Mouse (Mus musculus) MEL (cell line): ENCODE measurements around the gene Olfr279. TPM values are rescaled to one million over a fixed set of nuclear protein-coding genes. Genes with fewer than 3 reads are reported as not detected.

ENCODE experiments used
- DNase-seq: peaks from one replicate; pipeline ENCODE4 v3.0.0; 2011; ENCODE audit warnings: low read depth, low spot score
- H3K27ac ChIP-seq: 2 replicates; pipeline ENCODE4 v1.5.1; 2012; ENCODE audit warnings: low read depth, mild to moderate bottlenecking, control low read depth, low read length, moderate library complexity; ENCODE audit not compliant: control insufficient read depth
- H3K27me3 ChIP-seq, 2 experiments: fragments of 150-350 bp in 1 of 2; sonication (generic) in 1 of 2; 2 replicates each; pipeline ENCODE4 v1.6.1; 2012; ENCODE audit warnings: low read length in 2 of 2, mild to moderate bottlenecking in 2 of 2, improper control_type of control experiment in 1 of 2, moderate library complexity in 1 of 2; ENCODE audit not compliant: insufficient read depth in 2 of 2, control insufficient read depth in 1 of 2
- H3K36me3 ChIP-seq, 2 experiments: 2 replicates each; pipeline ENCODE4 v1.6.1; 2012 to 2014; ENCODE audit warnings: low read length in 2 of 2, improper control_type of control experiment in 1 of 2, inconsistent platforms in 1 of 2, mild to moderate bottlenecking in 1 of 2; ENCODE audit not compliant: insufficient read depth in 2 of 2, control insufficient read depth in 1 of 2
- H3K4me1 ChIP-seq, 2 experiments: fragments of 150-350 bp in 1 of 2; sonication (generic) in 1 of 2; 2 replicates each; pipeline ENCODE4 v1.6.1; 2012; ENCODE audit warnings: low read length in 2 of 2, improper control_type of control experiment in 1 of 2, mild to moderate bottlenecking in 1 of 2; ENCODE audit not compliant: insufficient read depth in 2 of 2, control insufficient read depth in 1 of 2
- H3K4me3 ChIP-seq, 2 experiments: fragments of 150-350 bp in 1 of 2; sonication (generic) in 1 of 2; 2 replicates each; pipeline ENCODE4 v1.5.1; 2012; ENCODE audit warnings: low read depth in 2 of 2, low read length in 2 of 2, mild to moderate bottlenecking in 2 of 2, moderate library complexity in 2 of 2, control low read depth in 1 of 2, improper control_type of control experiment in 1 of 2; ENCODE audit not compliant: control insufficient read depth in 1 of 2, insufficient read depth in 1 of 2
- H3K79me2 ChIP-seq: 2 replicates; pipeline ENCODE4 v1.6.1; 2012; ENCODE audit warnings: mild to moderate bottlenecking, low read length, moderate library complexity; ENCODE audit not compliant: control insufficient read depth, poor library complexity, insufficient read depth
- H3K9ac ChIP-seq: 2 replicates; pipeline ENCODE4 v1.6.1; 2012; ENCODE audit warnings: low read depth, mild to moderate bottlenecking, control low read depth, low read length, moderate library complexity; ENCODE audit not compliant: control insufficient read depth, poor library complexity, severe bottlenecking
- H3K9me3 ChIP-seq: fragments of 150-350 bp; sonication (generic); replicated peaks from 2 replicates; pipeline ENCODE4 v1.6.1; 2012; ENCODE audit warnings: mild to moderate bottlenecking, low read length, improper control_type of control experiment, moderate library complexity; ENCODE audit not compliant: insufficient read depth
- BHLHE40 ChIP-seq: IDR thresholded peaks from 2 replicates; pipeline ENCODE4 v1.6.1; 2012; ENCODE audit warnings: low read depth, mild to moderate bottlenecking, inconsistent platforms, low read length, improper control_type of control experiment, borderline replicate concordance
- CHD1 ChIP-seq: IDR thresholded peaks from 2 replicates; pipeline ENCODE4 v1.6.1; 2012; ENCODE audit warnings: low read depth, mild to moderate bottlenecking, inconsistent platforms, low read length, improper control_type of control experiment
- CTCF ChIP-seq, 3 experiments: IDR thresholded peaks in 2 of 3; conservative IDR thresholded peaks in 1 of 3; 2 replicates each; pipeline ENCODE4 v1.5.1; 2011 to 2012; ENCODE audit warnings: low read length in 3 of 3, low read depth in 2 of 3, mild to moderate bottlenecking in 2 of 3, improper control_type of control experiment in 1 of 3, inconsistent platforms in 1 of 3, mixed read lengths in 1 of 3, moderate library complexity in 1 of 3; ENCODE audit not compliant: control insufficient read depth in 1 of 3, insufficient read depth in 1 of 3, poor library complexity in 1 of 3, severe bottlenecking in 1 of 3
- E2F4 ChIP-seq: IDR thresholded peaks from 2 replicates; pipeline ENCODE4 v1.6.1; 2011; ENCODE audit warnings: low read depth, low read length, improper control_type of control experiment, borderline replicate concordance
- ELF1 ChIP-seq: IDR thresholded peaks from 2 replicates; pipeline ENCODE4 v1.6.1; 2014; ENCODE audit warnings: low read depth, mild to moderate bottlenecking, inconsistent platforms, low read length, improper control_type of control experiment, moderate library complexity
- ETS1 ChIP-seq: IDR thresholded peaks from 2 replicates; pipeline ENCODE4 v1.6.1; 2012; ENCODE audit warnings: low read depth, mild to moderate bottlenecking, inconsistent platforms, low read length, improper control_type of control experiment, moderate library complexity
- GATA1 ChIP-seq: IDR thresholded peaks from 2 replicates; pipeline ENCODE4 v1.6.1; 2011; ENCODE audit warnings: low read depth, low read length, improper control_type of control experiment
- HCFC1 ChIP-seq: IDR thresholded peaks from 2 replicates; pipeline ENCODE4 v1.6.1; 2012; ENCODE audit warnings: low read depth, mild to moderate bottlenecking, inconsistent platforms, low read length, improper control_type of control experiment, moderate library complexity
- JUND ChIP-seq: IDR thresholded peaks from 2 replicates; pipeline ENCODE4 v1.6.1; 2011; ENCODE audit warnings: low read depth, mild to moderate bottlenecking, improper control_type of control experiment, low read length
- KAT2A ChIP-seq: conservative IDR thresholded peaks from 2 replicates; pipeline ENCODE4 v1.6.1; 2012; ENCODE audit warnings: low read depth, low read length, improper control_type of control experiment, inconsistent platforms
- MAX ChIP-seq: IDR thresholded peaks from 2 replicates; pipeline ENCODE4 v1.6.1; 2011; ENCODE audit warnings: low read length, improper control_type of control experiment
- MAZ ChIP-seq: IDR thresholded peaks from 2 replicates; pipeline ENCODE4 v1.6.1; 2012; ENCODE audit warnings: low read depth, mild to moderate bottlenecking, inconsistent platforms, low read length, improper control_type of control experiment
- MEF2A ChIP-seq: IDR thresholded peaks from 2 replicates; pipeline ENCODE4 v1.6.1; 2014; ENCODE audit warnings: low read depth, mild to moderate bottlenecking, inconsistent platforms, low read length, improper control_type of control experiment; ENCODE audit not compliant: poor library complexity, insufficient replicate concordance, severe bottlenecking; ENCODE audit errors: extremely low read depth
- MXI1 ChIP-seq: IDR thresholded peaks from 2 replicates; pipeline ENCODE4 v1.6.1; 2011; ENCODE audit warnings: mild to moderate bottlenecking, low read depth, low read length, improper control_type of control experiment
- MYB ChIP-seq: IDR thresholded peaks from 2 replicates; pipeline ENCODE4 v1.6.1; 2011; ENCODE audit warnings: mild to moderate bottlenecking, low read depth, low read length, improper control_type of control experiment
- MYC ChIP-seq: IDR thresholded peaks from 2 replicates; pipeline ENCODE4 v1.6.1; 2011; ENCODE audit warnings: low read depth, mild to moderate bottlenecking, low read length, improper control_type of control experiment, moderate library complexity
- NRF1 ChIP-seq: IDR thresholded peaks from 2 replicates; pipeline ENCODE4 v1.6.1; 2014; ENCODE audit warnings: low read depth, mild to moderate bottlenecking, inconsistent platforms, low read length, improper control_type of control experiment, moderate library complexity; ENCODE audit not compliant: poor library complexity, insufficient read depth, severe bottlenecking
- POLR2A ChIP-seq, 2 experiments: IDR thresholded peaks; 2 replicates each; pipeline ENCODE4 v1.6.1; 2011 to 2012; ENCODE audit warnings: low read length in 2 of 2, mild to moderate bottlenecking in 2 of 2, control low read depth in 1 of 2, improper control_type of control experiment in 1 of 2, low read depth in 1 of 2, moderate library complexity in 1 of 2; ENCODE audit not compliant: control insufficient read depth in 1 of 2, insufficient read depth in 1 of 2, poor library complexity in 1 of 2
- RAD21 ChIP-seq: IDR thresholded peaks from 2 replicates; pipeline ENCODE4 v1.6.1; 2011; ENCODE audit warnings: mild to moderate bottlenecking, low read depth, low read length, improper control_type of control experiment
- RCOR1 ChIP-seq: IDR thresholded peaks from 2 replicates; pipeline ENCODE4 v1.6.1; 2012; ENCODE audit warnings: low read depth, mild to moderate bottlenecking, inconsistent platforms, low read length, improper control_type of control experiment
- SIN3A ChIP-seq: IDR thresholded peaks from 2 replicates; pipeline ENCODE4 v1.6.1; 2012; ENCODE audit warnings: low read length, improper control_type of control experiment, inconsistent platforms
- SMC3 ChIP-seq: IDR thresholded peaks from 2 replicates; pipeline ENCODE4 v1.6.1; 2011; ENCODE audit warnings: low read depth, low read length, improper control_type of control experiment
- TAL1 ChIP-seq: IDR thresholded peaks from 2 replicates; pipeline ENCODE4 v1.6.1; 2012; ENCODE audit warnings: mild to moderate bottlenecking, inconsistent platforms, low read length, moderate library complexity, mixed read lengths
- TBP ChIP-seq: IDR thresholded peaks from 2 replicates; pipeline ENCODE4 v1.8.0; 2011; ENCODE audit warnings: low read depth, low read length, improper control_type of control experiment
- TCF12 ChIP-seq: IDR thresholded peaks from 2 replicates; pipeline ENCODE4 v1.6.1; 2014; ENCODE audit warnings: low read depth, mild to moderate bottlenecking, inconsistent platforms, low read length, improper control_type of control experiment, moderate library complexity
- USF1 ChIP-seq: IDR thresholded peaks from 2 replicates; pipeline ENCODE4 v1.6.1; 2014; ENCODE audit warnings: low read depth, mild to moderate bottlenecking, inconsistent platforms, low read length, improper control_type of control experiment, moderate library complexity
- USF2 ChIP-seq, 2 experiments: IDR thresholded peaks; 2 replicates each; pipeline ENCODE4 v1.6.1; 2011 to 2012; ENCODE audit warnings: improper control_type of control experiment in 2 of 2, low read length in 2 of 2, borderline replicate concordance in 1 of 2, inconsistent platforms in 1 of 2, low read depth in 1 of 2, mild to moderate bottlenecking in 1 of 2; ENCODE audit not compliant: insufficient read depth in 1 of 2
- ZC3H11A ChIP-seq: IDR thresholded peaks from 2 replicates; pipeline ENCODE4 v1.6.1; 2012; ENCODE audit warnings: low read depth, mild to moderate bottlenecking, inconsistent platforms, low read length, improper control_type of control experiment
- ZMIZ1 ChIP-seq: IDR thresholded peaks from 2 replicates; pipeline ENCODE4 v1.6.1; 2012; ENCODE audit warnings: low read depth, mild to moderate bottlenecking, inconsistent platforms, low read length, improper control_type of control experiment, moderate library complexity
- ZNF384 ChIP-seq: IDR thresholded peaks from 2 replicates; pipeline ENCODE4 v1.6.1; 2012; ENCODE audit warnings: low read depth, mild to moderate bottlenecking, inconsistent platforms, low read length, improper control_type of control experiment
- polyA plus RNA-seq, 2 experiments: library from polyadenylated mRNA; stranded (reverse) in 1 of 2; unstranded in 1 of 2; fragments of >175 nt in 1 of 2; fragments of >200 nt in 1 of 2; gene quantifications; 2 replicates each; pipeline versions ENCODE4 v1.2.1 to v1.2.4; 2012; ENCODE audit warnings: low replicate concordance in 2 of 2, low read depth in 1 of 2; ENCODE audit not compliant: insufficient read length in 2 of 2, insufficient read depth in 1 of 2, missing spikeins in 1 of 2
- total RNA-seq: library from RNA; depleted of rRNA; stranded (reverse); fragments of 300-350 nt; gene quantifications from 2 replicates; pipeline ENCODE4 v1.2.3, GENCODE M21; 2012

Gene Olfr279
- total and polyA plus RNA-seq, 3 experiments = under 0.01 to 81.4 (median 0.03) TPM

GRCm38 (mm10) chr15:98503317-98503716 is 11.1 kb downstream of the Olfr279 start:
- no peak for TF ChIP-seq GATA1
- no peak for TF ChIP-seq POLR2A (IDR thresholded peaks at IDR 0.05; ENCODE audit: control insufficient read depth in 1 of 2, insufficient read depth in 1 of 2, low read depth in 1 of 2, low read length in 2 of 2, poor library complexity in 1 of 2)
- Histone ChIP-seq H3K27ac (no peak overlapping the region), H3K4me3 (no peak overlapping the region), H3K9me3 (no peaks in the 10 kb centered on the region), H3K9ac (no peak overlapping the region), H3K79me2 (no peaks in the 10 kb centered on the region), H3K4me1 (peaks cover 9 to 17% of the 10 kb centered on the region in 2 experiments), H3K36me3 (peaks cover 0 to 13% of the 10 kb centered on the region in 2 experiments; a peak in 2 of 4 replicates), H3K27me3 (peaks cover 12 to 24% of the 10 kb centered on the region in 2 experiments)
- DNase-seq = no peak

- DNase-seq = peak; percentile 93
- TF ChIP-seq MAZ (peak; percentile 51; the same call in 1 of the 2 replicates), ELF1 (0 out of 2 replicates have a peak, but pooled peaks have one; percentile 42), CHD1 (no peak), ETS1 (peak; percentile 26; the same call in 1 of the 2 replicates), MAX (peak; percentile 49), MYC (0 out of 2 replicates have a peak, but pooled peaks have one; percentile 51), ZC3H11A (peak; percentile 84), MYB (no peak), NRF1 (no peak), SIN3A (peak; percentile 55; the same call in 1 of the 2 replicates), JUND (0 out of 2 replicates have a peak, but pooled peaks have one; percentile 39), USF1 (peak; percentile 69), HCFC1 (0 out of 2 replicates have a peak, but pooled peaks have one; percentile 22), E2F4 (0 out of 2 replicates have a peak, but pooled peaks have one; percentile 3), POLR2A (IDR thresholded peaks at IDR 0.05; ENCODE audit: control insufficient read depth in 1 of 2, insufficient read depth in 1 of 2, low read depth in 1 of 2, low read length in 2 of 2, poor library complexity in 1 of 2) (no peak), SMC3 (peak; percentile 76), KAT2A (no peak), TCF12 (peak; percentile 46), TAL1 (no peak), TBP (0 out of 2 replicates have a peak, but pooled peaks have one; percentile 45), RAD21 (peak; percentile 93), BHLHE40 (peak; percentile 45), MEF2A (no peak), MXI1 (peak; percentile 60), ZNF384 (peak; percentile 29; the same call in 1 of the 2 replicates), USF2 (IDR thresholded peaks at IDR 0.05; ENCODE audit: borderline replicate concordance in 1 of 2, insufficient read depth in 1 of 2, low read depth in 1 of 2, low read length in 2 of 2) (no peak), RCOR1 (0 out of 2 replicates have a peak, but pooled peaks have one; percentile 26), ZMIZ1 (no peak), CTCF (IDR thresholded peaks at IDR 0.05 in 2 of 3, conservative IDR thresholded peaks at IDR 0.05 in 1 of 3; ENCODE audit: control insufficient read depth in 1 of 3, insufficient read depth in 1 of 3, low read depth in 2 of 3, low read length in 3 of 3, poor library complexity in 1 of 3, severe bottlenecking in 1 of 3) (peak; percentile 95 to 98 (median 95))
Observed at GRCm38 (mm10) chr15:98504514-98504913, 12.3 kb downstream of the Olfr279 start.

More at GRCm38 (mm10) chr15:98504514-98504913, 12.3 kb downstream of the Olfr279 start:
- no peak overlapping the region for H3K9ac ChIP-seq
- peaks cover 9 to 17% of the 10 kb centered on the region in 2 experiments for H3K4me1 ChIP-seq
- H3K27ac ChIP-seq = no peak overlapping the region
- no peaks in the 10 kb centered on the region for H3K9me3 ChIP-seq
- no peak overlapping the region for H3K4me3 ChIP-seq
- H3K27me3 ChIP-seq = peaks cover 6 to 16% of the 10 kb centered on the region in 2 experiments
- H3K36me3 ChIP-seq = peaks cover 0 to 13% of the 10 kb centered on the region in 2 experiments; a peak in 2 of 4 replicates
- no peaks in the 10 kb centered on the region for H3K79me2 ChIP-seq
